Mouse (Mus musculus): ENCODE measurements around the gene Ndufa12.

DNA sequence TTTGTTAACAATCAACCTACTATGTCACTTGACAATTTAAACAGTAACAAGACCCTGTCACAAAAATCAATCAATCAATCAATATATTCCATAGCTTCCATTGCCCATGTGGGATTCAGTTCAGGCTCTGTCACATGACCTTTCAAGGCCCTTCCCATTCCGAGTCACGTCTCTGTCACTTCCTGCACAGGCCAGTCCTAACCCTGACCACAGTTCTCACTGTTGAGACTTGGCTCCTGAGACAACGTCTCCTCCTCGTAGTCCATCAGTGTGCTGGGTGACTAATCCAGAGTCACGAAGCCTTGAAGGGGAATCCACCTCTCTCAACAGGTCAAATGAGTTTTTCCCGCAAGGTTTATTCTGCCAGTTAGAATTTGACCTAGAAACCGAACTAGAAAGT, 23.9 kb upstream of the Ndufa12 start:
- no peak for TF ChIP-seq CTCF (conservative IDR thresholded peaks at IDR 0.05; ENCODE audit: insufficient read depth, insufficient read length, low read depth, low read length)
- no peak for TF ChIP-seq POLR2A (IDR thresholded peaks at IDR 0.05; ENCODE audit: low read depth, low read length)
